Mouse (Mus musculus) stomach, postnatal 0 days (tissue): Measurements from ENCODE around the gene S100a10. TPM values are rescaled to one million over a fixed set of nuclear protein-coding genes. Genes with fewer than 3 reads are reported as not detected.
"Not testable (repeated sequence)": the region's sequence is repeated elsewhere in the genome, so short reads cannot be mapped to it uniquely, and the experiment has no call there.

Experiments
- ATAC-seq: fragments of 200-750 bp; cut with Nextera tagmentation; 2 replicates; pipeline ENCODE4 v1.8.0; 2017; ENCODE audit not compliant: low FRiP score, low TSS enrichment
- DNase-seq: peaks from one replicate; pipeline ENCODE4 v3.0.0-alpha.2; 2016; ENCODE audit warnings: low spot score
- H3K27ac ChIP-seq: fragments of 300-500 bp; sonication (generic); replicated peaks from 2 replicates; pipeline ENCODE4 v1.5.1; 2014; ENCODE audit warnings: mild to moderate bottlenecking, control low read depth
- H3K27me3 ChIP-seq: fragments of 300-500 bp; sonication (generic); 2 replicates; pipeline ENCODE4 v1.6.1; 2014; ENCODE audit warnings: low read length; ENCODE audit not compliant: control insufficient read depth, insufficient read depth
- H3K36me3 ChIP-seq: fragments of 300-500 bp; sonication (generic); 2 replicates; pipeline ENCODE4 v1.6.1; 2014; ENCODE audit warnings: low read length, mixed read lengths; ENCODE audit not compliant: control insufficient read depth, insufficient read depth
- H3K4me1 ChIP-seq: fragments of 300-500 bp; sonication (generic); replicated peaks from 2 replicates; pipeline ENCODE4 v1.6.1; 2014; ENCODE audit warnings: antibody characterized with exemption; ENCODE audit not compliant: control insufficient read depth, insufficient read depth
- H3K4me2 ChIP-seq: fragments of 300-500 bp; sonication (generic); replicated peaks from 2 replicates; pipeline ENCODE4 v1.6.1; 2014; ENCODE audit warnings: low read depth, mild to moderate bottlenecking, control low read depth, moderate library complexity
- H3K4me3 ChIP-seq: fragments of 300-500 bp; sonication (generic); 2 replicates; pipeline ENCODE4 v1.5.1; 2014; ENCODE audit warnings: low read depth, low read length, control low read depth
- H3K9ac ChIP-seq: fragments of 300-500 bp; sonication (generic); 2 replicates; pipeline ENCODE4 v1.6.1; 2014; ENCODE audit warnings: mild to moderate bottlenecking, low read length, control low read depth, mixed read lengths
- H3K9me3 ChIP-seq: fragments of 300-500 bp; sonication (generic); 2 replicates; pipeline ENCODE4 v1.6.1; 2016; ENCODE audit warnings: low read length; ENCODE audit not compliant: control insufficient read depth
- CTCF ChIP-seq: IDR thresholded peaks from 2 replicates; pipeline ENCODE4 v1.5.1; 2016; ENCODE audit warnings: antibody characterized with exemption, low read depth, mild to moderate bottlenecking, moderate library complexity
- EP300 ChIP-seq: optimal IDR thresholded peaks from 2 replicates; pipeline ENCODE3; 2016; ENCODE audit warnings: antibody characterized with exemption
- WGBS: fragments of 180-500 bp; shearing (Covaris S2); extraction: QIAGEN DNeasy Blood & Tissue Kit; methylation state at CpG from one replicate; pipeline ENCODE4 v1.1.7; 2014; 5-methylcytosine and 5-hydroxymethylcytosine counted together
- polyA plus RNA-seq: library from polyadenylated mRNA; unstranded; fragments of >200 nt; fragmentation: Nextera tagmentation; extraction: Ambion mirVana; gene quantifications from 2 replicates; pipeline ENCODE4 v1.2.1, GENCODE M21; 2015

The S100a10 gene
- polyA plus RNA-seq, 1 experiment from 2014 or later = 375 TPM

DNA sequence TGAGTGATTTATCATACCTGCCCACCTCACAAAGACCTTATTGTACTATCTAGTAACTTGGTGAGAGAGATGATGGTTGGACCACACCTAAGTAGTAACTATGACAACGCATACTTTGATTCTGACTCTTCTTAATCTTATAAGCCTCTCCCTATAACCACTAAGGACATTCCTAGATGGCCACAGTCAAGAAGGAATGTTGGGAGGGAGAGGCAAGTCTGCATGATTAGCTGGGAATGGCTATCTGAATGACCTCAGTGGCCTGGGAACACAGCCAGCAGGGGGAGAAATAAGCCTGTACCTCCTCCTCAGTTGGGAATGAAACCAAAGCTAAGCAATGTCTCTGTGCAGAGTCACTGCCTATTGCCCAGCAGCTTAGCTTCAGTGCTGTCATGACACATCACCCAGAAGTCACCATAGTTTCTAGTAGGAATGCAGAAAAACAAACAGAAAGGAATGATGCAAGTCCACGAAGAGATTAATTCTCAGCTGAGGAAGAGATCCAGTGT is 17.8 kb upstream of the S100a10 start:
- peak; percentile 70 for DNase-seq

DNA sequence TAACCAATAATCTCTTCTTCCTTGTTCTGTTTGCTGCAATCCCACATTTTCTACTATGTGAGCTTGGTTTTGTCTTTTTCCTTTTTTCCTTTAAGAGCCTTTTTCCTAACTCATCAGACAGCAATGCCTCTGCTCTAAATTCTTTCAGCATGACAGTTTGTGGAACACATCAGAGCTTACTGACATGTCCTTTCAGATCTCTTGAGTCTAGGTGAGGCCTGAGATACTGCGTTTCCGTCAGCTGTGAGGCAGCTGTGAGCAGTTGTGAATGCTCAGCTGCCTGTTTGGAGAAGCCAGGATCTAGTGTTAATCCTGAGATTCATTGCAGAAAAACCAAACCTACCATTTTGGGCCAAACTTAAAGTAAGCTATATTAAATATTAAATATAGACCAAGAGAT is 16.4 kb upstream of the S100a10 start:
- DNase-seq (no peak), ATAC-seq (no peak)
- TF ChIP-seq EP300 (no peak), CTCF (no peak)
- H3K4me3 ChIP-seq = no peak overlapping the region
- H3K4me1 ChIP-seq = no peaks in the 10 kb centered on the region
- no peaks in the 10 kb centered on the region for H3K36me3 ChIP-seq
- no peak overlapping the region for H3K4me2 ChIP-seq
- no peaks in the 10 kb centered on the region for H3K27me3 ChIP-seq
- 65% methylated on average over 2 of the region's 2 CpGs for WGBS
- no peak overlapping the region for H3K27ac ChIP-seq
- H3K9me3 ChIP-seq = no peaks in the 10 kb centered on the region
- no peak overlapping the region for H3K9ac ChIP-seq

More for the DNA sequence above, 17.8 kb upstream of the S100a10 start:
- Histone ChIP-seq H3K36me3 (no peaks in the 10 kb centered on the region), H3K4me3 (no peak overlapping the region), H3K9me3 (no peaks in the 10 kb centered on the region), H3K27ac (no peak overlapping the region), H3K27me3 (no peaks in the 10 kb centered on the region), H3K4me2 (no peak overlapping the region), H3K4me1 (no peaks in the 10 kb centered on the region), H3K9ac (no peak overlapping the region)
- 50% methylated on average over 2 of the region's 2 CpGs for WGBS
- peak; percentile 96 for ATAC-seq
- TF ChIP-seq CTCF = peak; percentile 46
- TF ChIP-seq EP300 = no peak

DNA sequence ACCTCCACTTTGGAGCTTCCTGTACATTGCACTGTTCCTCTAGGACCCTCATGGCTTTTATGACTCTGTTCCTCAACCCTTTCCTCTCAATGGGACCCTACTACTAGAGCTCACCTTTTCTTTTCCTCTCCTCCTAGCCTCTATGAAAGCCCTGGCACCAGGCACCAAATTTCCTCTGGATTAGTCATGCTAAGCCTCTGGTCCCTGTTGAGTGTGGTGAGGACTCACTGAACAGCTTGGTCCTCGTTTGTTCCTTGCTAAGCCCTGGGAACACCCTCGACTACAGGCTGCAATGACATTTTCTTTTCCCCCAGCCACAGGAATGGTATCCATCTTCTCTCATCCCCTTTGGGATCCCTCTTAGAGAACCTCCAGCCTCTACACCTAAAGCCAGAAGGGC is 13.4 kb upstream of the S100a10 start:
- Histone ChIP-seq H3K9me3 (no peaks in the 10 kb centered on the region), H3K27me3 (no peaks in the 10 kb centered on the region), H3K4me1 (no peaks in the 10 kb centered on the region), H3K27ac (no peak overlapping the region), H3K36me3 (no peaks in the 10 kb centered on the region), H3K4me3 (no peak overlapping the region), H3K9ac (no peak overlapping the region), H3K4me2 (no peak overlapping the region)
- no peak for TF ChIP-seq EP300
- no peak for TF ChIP-seq CTCF
- 41% methylated on average over 2 of the region's 2 CpGs for WGBS
- DNase-seq (no peak), ATAC-seq (no peak)

DNA sequence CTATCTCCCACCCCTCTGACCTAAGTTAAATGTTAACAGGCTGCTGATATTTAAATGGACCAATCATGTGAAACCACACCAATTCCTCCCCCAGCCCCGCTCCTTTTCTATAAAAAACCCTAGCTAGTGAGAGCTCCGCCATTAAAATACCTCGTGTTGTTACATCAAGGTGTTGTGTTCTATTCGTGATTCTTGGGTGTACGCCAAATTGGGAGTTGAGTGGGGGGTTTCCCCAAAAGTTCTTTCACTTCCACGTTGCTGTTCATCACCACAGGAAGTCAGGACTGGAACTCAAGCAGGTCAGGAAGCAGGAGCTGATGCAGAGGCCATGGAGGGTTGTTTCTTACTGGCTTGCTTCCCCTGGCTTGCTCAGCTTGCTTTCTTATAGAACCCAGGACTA is 10.7 kb upstream of the S100a10 start:
- not testable (repeated sequence) for H3K9ac ChIP-seq

DNA sequence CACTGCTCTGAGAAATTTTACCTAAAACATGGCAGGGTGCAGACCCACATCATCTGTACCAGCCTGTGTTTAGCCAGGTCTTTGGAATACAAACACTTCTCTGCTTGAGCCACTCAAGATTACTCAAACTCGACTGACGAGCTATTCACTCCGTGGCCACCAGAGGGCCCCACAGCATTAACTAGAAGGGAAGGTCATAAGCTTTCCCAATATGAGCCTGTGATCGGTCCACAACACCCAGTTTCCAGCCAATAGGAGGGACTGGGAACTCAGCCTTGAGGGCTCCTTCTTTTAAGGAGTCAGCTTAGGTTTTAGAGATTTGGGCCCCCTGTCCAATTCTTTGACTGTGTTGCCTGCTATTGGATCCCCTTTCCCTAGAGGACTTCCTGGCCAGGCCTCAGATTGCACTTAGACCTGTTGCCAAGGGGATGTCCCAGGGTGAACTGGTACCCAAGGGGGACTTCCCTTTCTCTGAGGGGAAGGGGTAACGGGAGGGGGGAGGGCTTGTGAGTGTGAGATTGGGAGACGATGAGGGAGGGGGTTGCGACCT is 7.7 kb upstream of the S100a10 start:
- ATAC-seq (peak; percentile 71), DNase-seq (peak; percentile 86)
- no peak overlapping the region for H3K27ac ChIP-seq
- no peaks in the 10 kb centered on the region for H3K27me3 ChIP-seq
- H3K4me1 ChIP-seq = no peaks in the 10 kb centered on the region
- H3K4me3 ChIP-seq = no peak overlapping the region
- 32% methylated on average over 7 of the region's 7 CpGs for WGBS
- no peak overlapping the region for H3K4me2 ChIP-seq
- TF ChIP-seq EP300 (no peak), CTCF (peak; percentile 95)
- H3K36me3 ChIP-seq = no peaks in the 10 kb centered on the region
- no peaks in the 10 kb centered on the region for H3K9me3 ChIP-seq
- no peak overlapping the region for H3K9ac ChIP-seq

More for the DNA sequence above, 10.7 kb upstream of the S100a10 start:
- DNase-seq, H3K27me3 ChIP-seq, H3K4me1 ChIP-seq, H3K4me2 ChIP-seq, H3K9me3 ChIP-seq, H3K4me3 ChIP-seq, H3K27ac ChIP-seq, H3K36me3 ChIP-seq, ATAC-seq: not testable (repeated sequence)
- WGBS = 80% methylated on average over 6 of the region's 6 CpGs

DNA sequence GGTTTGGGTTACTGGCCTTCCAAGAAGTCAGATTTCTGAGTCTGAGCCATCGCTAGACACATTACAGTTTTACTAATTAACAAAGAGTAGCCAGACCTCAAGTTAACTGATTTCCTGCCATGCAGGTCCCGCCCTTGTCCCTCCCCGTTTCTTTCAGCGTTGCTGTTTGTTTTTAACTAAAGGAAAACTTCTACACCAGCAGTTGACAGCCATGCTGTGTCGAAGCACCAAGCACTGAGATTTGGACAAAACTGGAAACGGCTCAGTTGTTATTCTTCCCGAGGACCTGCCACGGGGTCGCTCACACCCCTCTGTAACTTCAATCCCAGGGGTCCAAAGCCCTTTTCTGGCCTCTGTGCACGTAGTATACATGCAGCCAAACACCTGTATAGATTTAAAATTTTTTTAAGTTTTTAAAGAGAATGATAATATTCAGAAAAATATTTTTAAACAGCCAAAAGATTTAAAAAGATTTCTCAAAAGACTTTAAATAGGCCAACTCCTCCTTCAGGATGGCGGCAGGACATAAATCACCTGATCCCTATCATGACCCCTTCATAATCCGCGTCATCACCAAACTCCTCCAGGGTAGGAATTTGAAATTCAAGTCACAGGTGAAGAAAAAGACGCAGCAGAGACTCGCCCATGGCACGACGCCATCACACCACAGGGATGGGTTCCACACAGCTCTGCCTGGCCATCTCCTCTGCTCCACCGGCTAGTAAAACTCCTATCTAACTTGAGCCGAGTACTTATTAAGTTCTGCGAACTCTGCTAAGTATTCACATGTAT is 6.9 kb upstream of the S100a10 start:
- Histone ChIP-seq H3K36me3 (no peaks in the 10 kb centered on the region), H3K9me3 (no peaks in the 10 kb centered on the region), H3K27ac (0 out of 2 replicates have a peak overlapping the region, but pooled peaks have one; percentile 13), H3K4me3 (no peak overlapping the region), H3K4me2 (no peak overlapping the region), H3K9ac (no peak overlapping the region), H3K27me3 (no peaks in the 10 kb centered on the region), H3K4me1 (no peaks in the 10 kb centered on the region)
- DNase-seq (no peak), ATAC-seq (no peak)
- TF ChIP-seq EP300 = no peak
- no peak for TF ChIP-seq CTCF
- 59% methylated on average over 20 of the region's 20 CpGs for WGBS
